Mouse (Mus musculus) C2C12 (cell line): ENCODE measurements around the gene Ccdc174.

Experiments
- CTCF ChIP-seq: IDR thresholded peaks from one replicate; pipeline ENCODE4 v1.5.1; 2011; ENCODE audit not compliant: control insufficient read depth, insufficient read depth, insufficient read length
- MYOG ChIP-seq: IDR thresholded peaks from one replicate; pipeline ENCODE4 v1.6.1; 2011; ENCODE audit not compliant: control insufficient read depth, insufficient read length; ENCODE audit errors: extremely low read depth
- USF1 ChIP-seq: IDR thresholded peaks from one replicate; pipeline ENCODE4 v1.6.1; 2011; ENCODE audit warnings: low read depth, mild to moderate bottlenecking, control low read depth, moderate library complexity

- TF ChIP-seq CTCF (no peak), MYOG (no peak), USF1 (no peak)
These were observed 70.6 kb downstream of the Ccdc174 start for GRCm38 (mm10) chr6:91948426-91948825.
